Mouse (Mus musculus) frontal cortex, postnatal 36 days (tissue): ENCODE data around the gene Txk.

ENCODE experiments used
- DNase-seq, 2 experiments: peaks; one replicate each; pipeline ENCODE4 v3.0.0; 2022; ENCODE audit warnings: low spot score in 2 of 2

Gene Txk

DNA sequence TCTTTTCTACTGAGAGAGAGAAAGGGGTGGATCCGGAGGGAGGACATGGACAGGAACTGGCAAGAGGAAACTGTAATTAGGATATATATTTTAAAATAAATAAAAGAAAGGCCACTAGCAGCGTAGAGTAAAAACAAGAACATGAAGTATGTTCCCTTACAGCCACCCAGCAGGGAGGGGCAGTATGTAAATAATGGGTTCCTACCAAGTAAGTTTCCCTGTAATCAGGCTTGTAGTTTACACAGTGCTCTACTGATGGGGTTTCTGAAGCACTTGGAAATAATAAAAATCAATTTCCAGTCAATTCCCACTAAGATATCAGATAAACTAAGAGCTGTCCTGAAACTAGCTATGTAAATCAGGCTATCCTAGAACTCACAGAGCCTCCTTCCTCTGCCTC is 57.9 kb downstream of the Txk start:
- DNase-seq, result no peak

DNA sequence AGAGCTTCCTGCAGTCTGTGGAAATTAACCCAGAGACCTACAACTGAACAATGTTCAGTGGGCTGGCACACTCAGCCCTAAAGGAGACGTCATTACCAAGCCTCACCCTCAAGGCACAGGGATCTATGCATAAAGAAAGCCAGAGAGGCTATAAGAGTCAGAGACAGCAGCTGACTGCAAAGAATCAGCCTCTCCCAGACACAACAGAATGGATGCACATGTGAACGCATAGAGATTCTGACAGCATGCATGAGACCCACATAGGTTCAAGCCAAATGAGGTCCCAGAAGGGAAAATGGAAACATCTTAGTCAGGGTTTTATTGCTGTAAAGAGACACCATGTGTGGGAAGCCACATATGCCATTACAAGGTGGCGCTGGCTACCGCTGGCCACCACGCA is 62.1 kb downstream of the Txk start:
- no peak for DNase-seq

DNA sequence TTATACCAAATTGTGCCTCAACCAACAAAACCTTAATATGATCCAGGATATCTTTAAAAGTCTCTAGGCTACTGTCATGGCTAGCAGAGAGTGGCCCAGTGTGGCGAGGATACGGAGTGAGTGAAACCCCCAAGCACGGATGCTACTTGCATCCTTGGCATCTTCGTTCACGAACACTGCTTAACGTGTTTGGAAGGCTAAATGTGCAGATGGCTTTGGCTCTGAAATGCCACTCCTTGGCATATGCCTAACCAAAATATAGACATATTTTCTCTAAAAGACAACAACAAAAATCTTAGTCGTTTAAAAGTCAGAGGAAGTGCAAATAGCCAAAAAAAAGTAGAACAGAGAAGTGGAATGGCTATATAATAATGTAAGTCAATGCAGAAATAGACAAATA is 63.0 kb downstream of the Txk start:
- no peak for DNase-seq

DNA sequence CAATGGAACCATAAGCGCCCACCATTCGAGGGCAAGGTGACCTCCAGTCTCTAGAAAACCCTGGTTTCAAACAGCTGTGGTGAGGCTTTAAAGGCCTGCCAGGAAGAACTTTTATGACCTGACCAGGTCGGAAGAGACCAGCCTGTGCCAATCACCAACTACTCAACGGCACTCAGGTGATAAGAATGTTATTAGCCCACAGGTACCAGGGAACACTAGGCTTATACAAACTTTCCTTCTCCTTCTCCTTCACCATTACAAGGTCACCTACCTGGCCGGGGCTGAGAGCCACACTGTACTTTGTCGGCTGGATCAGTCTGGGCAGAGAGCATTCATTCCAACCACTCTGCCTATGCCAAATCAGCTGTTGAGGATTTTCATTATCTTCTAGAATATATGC is 71.1 kb downstream of the Txk start:
- no peak for DNase-seq

DNA sequence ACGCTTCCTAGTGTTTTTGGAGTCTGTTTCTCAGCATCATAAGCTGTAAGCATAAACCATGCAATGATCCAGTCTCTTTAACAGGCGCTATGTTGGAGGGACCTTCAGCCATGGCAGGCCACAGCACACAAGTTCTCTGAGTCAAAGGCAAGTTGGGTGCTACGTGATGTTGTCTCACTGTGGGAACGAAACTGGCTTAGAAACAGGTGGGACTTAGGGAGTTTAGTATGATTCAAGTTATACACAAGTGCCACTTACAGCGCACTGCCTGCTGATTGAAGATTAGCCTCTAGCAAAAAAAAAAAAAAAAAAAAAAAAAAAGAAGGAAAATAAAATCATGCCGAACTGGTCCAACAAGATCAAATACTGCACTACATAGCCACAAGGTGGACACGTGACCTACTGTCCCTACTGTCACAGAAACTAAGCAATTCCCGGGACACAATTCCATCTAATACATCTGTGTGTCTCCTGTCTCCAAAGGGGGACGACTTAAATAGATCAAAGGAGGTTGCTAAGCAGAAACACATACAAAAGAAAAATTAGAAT is 77.5 kb downstream of the Txk start:
- DNase-seq, result no peak

DNA sequence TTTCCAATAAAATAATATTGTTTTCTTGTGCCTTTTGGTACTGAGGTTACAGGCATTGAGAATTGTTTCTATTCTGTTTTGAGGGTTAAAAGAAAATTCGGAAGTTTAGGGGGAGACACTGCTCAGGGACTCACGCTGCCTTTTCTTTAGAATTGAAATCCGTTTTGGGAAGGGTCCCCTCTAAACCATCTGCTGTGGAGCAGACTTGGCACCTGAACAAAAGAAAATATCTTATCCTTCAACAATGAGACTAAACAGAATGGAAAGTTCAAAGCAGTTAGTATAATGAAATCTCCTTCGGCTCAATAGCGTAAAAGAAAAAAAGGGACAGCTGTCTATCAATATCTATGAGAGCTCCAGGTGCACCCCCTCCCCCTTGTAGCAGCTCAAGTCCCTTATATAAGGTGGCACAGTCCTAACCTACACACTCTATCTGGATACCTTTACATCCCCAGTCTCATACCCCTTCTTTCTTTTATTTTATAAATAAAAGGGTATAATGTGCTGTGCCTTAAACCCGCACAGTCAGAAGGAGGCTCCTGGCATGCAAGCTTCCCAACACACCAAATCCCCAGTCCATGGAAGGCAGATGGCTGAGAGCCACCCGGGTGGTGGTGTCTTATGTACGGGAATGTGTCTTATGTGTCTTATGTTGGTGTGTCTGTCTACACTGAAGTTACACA is 81.4 kb downstream of the Txk start:
- no peak for DNase-seq

DNA sequence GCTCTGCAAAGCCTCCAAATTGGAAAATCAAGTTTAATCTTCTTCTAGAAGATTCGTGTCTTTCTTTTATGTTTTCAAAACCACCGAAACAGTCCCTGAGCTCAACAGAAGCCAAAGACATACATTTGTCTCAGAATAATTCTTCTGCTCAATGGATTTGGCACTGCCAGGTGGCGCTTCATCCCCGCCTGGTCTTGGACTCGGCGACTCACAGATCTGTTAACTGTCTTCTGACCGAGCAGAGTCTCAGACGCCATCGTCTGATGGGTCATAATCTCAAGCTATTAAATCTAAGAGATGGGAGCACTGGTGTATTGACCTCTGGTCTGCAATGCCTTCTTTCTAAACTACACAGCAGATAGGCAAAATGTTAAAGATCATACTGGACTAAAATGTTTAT is 84.2 kb downstream of the Txk start:
- no peak for DNase-seq

DNA sequence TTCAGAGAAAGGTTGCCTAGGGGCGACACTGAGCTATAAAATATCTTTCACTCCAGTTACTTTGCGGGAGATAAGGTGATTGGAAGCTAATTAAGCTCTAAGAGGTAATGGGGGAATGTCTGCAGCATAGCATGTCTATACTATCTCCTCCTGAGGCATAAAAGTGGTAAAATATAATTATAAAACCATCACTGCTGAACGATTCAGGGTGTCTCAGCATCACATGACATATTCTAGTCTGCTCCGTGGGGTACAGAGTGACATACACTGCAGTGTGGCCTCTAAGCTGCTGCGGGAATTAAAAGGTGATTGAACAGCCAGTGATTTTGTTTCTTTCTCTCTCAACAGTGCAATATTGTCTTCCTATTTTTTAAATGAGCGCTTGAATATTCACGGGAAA is 86.1 kb downstream of the Txk start:
- DNase-seq, result no peak

DNA sequence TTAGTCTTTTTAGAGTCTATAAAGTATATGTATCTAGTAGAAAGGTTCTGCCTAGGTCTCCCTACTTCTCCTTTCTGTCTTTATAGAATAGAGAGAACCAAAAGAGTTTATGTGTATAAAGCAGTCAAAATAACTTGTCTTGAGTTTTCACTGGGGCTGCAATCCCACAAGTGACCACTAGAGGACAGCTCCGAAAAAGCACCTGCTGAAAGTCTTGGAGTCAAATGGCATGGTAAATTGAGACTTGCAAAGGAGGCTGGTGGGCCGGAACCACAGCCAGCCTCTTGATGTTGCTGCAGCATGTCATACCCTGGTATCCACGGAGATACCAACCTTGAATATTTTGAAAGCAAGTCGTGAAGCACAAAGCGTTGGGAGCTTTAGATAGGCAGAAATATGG is 87.3 kb downstream of the Txk start:
- peak; percentile 31 to 49 for DNase-seq

DNA sequence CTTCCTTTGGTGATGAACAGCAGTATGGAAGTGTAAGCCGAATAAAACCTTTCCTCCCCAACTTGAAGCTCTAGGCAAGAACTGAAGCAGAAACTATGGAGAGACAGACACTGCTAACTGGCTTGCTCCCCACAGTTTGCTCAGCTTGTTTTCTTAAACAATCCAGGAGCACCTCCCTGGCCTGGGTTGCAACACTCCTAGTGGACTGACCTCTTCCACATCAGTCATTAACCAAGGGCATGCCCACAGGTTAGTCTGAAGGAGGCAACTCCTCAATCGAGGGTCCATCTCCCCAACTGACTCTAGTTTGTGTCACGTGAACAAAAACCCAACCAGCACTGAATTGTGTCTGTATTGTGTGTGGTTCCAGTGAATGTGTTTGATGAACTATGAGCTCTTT is 87.7 kb downstream of the Txk start:
- no peak for DNase-seq

DNA sequence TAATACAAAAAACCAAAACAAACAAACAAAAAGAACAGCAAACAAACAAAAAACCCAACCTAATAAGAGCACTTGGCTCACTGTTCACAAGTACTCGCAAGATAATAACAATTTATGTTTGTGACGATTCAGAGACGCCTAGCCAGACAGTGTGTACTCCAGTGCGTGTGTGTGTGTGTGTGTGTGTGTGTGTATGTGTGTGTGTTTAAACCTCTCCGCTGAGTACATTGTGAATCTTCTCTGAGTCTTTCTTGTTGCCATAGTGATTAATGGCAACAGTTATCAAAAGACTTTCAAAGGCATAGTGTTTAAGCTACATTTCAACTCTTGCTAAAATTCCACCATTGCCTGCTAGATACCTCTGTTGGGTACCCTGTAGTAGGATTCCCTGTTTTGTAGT is 88.5 kb downstream of the Txk start:
- DNase-seq, result no peak

DNA sequence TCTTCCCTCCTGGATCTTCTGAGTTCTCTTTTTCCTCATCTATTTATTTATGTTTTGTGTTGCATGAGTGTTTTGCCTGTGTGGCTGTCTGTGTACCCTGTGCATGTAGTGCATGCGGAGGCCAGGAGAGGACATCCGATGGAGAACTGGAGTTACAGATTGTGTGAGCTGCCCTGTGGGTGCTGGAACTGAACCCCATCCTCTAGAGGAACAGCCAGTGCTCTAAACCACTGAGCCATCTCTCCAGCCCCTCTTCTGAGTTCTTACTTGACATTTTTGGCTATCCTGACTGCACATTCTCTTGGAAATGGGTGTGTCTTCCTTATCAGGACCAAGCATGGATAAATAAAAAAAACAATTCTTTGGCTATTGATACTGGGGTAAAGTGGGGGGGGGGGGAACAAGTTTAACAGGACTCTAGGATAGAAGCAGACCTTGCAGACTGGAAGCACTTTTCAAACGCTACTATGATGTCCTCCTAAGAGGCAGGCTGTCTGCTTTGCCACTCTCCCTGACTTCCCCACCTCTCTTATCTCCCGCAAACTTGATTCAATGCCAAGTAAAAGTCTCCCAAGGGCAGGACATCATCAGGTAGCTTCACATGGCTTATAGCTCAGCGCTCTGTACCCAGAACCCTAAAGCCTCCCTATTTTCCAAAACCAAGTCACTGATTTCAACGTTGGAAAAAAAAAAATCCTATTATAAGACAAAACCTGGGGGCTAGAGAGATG is 91.4 kb downstream of the Txk start:
- no peak for DNase-seq

DNA sequence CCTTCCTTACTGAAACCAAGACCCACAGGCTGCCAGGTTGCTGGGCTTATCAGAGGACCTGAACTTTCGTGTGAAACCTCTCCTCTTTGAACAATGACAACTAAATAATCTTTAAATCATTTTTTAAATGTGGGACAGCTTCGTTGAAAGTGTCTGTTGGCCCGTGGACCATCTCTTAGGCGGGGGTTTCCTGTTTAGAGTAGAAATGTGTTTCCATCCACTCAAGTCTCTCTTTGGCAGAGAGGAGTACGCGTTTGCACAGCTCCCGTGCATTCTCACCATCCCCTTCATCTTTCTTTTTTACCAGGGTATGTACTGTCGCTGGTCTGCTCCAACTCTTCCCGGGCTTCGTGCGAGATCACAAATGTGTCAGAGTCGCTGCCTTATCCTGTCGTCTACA is 94.2 kb downstream of the Txk start:
- no peak for DNase-seq

DNA sequence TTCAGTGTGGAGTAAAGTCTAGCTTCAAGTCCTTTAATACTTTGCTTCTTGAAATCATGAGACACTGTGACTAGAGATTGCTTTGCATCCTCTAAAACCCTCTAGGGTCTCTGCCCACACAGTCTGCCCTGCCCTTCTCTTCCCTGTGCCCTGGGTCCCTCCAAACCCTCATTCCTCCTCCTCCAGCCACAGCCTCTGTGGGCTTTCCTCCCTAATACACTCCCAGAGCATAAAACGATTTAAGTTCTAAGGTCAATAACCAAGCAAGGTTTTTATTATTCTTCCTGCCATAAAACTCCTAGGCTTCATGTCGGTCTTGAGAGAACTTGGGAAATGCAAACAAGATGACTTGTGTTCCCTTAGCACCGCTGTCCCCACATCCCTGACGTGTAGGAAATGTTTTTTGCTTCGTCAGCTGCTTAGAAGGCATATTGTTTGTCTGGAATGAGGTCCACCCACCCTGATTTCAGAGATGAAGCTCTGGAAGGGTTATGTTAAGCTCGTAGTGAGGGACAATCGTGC is 96.2 kb downstream of the Txk start:
- DNase-seq, result no peak

DNA sequence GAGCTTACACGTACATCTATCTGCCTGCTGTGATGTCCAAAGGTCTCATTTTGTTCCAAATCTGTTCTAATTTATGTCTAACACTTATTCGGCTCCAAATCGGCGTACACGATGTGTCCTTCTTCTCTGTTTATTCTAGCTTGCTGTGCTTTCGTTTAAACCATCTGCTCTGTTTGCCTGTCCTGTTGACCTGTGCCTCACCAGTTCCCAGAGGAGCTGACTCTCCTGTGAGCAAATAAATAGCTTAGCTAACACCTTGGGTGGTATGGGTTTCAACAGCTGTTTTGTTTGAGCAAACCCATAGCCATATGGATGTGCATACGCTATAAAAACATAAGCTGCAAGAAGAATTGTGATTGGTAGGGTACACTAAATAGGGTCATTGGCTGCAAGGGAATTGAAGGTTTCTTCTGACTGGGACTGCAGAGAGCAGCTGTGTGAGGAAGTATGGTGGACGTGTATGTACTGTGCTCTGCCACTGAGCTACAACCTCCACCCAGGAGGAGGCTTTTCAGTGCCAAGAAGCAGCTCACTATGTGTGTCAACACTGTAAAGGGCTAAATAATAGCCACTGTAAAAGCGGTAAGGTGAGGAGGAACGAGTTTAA is 99.4 kb downstream of the Txk start:
- DNase-seq, result no peak

DNA sequence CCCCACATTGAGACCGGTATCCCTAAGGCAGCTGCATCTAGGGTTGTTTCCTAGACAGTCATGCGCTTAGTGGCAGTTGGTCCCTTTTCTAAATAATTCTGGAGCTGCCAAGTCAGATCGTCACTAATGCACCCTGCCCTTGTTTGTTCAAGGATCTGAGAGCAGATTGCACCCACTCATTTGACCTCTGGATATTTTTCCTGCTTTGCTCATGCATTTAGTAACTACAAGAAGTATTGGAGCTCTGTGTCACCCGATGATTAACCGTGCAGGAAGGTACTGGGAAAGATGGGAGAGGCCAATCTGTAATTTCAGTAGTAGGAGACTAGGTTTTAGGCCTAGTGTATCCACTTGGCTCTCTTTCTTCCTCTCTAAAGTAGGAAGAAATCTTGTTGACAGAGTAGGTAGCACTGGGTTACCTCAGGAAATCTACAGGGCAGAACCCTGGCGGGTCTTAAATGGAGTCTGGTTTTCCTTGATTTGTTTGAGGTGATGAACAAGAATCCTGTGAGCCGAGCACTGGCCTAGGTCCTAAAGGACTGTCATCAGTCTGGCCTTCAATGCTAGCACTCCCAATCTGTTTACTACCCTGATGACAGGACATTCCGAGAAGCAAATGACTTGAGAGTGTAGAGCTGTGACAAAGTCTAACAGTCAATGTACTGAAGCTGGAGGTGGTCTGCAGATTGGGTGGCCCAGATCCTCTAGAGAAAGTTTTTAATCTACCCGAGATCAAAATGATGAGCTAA is 103.4 kb downstream of the Txk start:
- DNase-seq, result no peak

DNA sequence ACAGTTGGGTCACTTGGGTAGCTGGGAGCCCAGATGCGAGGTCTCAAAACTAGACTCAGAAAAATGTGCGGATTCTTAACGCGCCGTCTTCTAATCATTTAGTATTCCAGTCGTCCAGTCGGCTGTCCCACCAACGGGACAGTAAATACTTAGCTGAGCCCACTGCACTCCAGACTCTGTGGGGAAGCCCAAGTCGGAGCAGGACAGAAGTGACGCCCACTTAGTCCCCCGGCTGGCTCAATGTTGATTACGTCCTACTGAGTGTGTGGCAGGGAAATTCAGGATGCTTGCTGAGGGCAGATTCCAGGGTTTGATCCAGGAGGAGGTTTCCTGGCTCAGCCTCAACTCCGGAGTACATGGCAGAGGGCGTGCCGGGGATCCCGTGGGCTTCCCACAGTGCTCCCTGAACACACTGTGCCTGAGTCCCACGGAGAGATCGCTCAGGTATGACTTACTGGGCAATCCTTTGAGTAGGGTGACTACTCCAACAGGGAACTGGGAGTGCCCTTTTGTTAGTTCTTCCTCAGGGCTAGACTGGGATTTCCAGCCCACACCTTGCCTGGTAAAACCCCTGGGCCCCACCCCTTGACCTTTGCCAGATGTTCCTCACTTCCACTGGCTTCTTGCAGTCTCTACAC is 104.5 kb downstream of the Txk start:
- no peak for DNase-seq

DNA sequence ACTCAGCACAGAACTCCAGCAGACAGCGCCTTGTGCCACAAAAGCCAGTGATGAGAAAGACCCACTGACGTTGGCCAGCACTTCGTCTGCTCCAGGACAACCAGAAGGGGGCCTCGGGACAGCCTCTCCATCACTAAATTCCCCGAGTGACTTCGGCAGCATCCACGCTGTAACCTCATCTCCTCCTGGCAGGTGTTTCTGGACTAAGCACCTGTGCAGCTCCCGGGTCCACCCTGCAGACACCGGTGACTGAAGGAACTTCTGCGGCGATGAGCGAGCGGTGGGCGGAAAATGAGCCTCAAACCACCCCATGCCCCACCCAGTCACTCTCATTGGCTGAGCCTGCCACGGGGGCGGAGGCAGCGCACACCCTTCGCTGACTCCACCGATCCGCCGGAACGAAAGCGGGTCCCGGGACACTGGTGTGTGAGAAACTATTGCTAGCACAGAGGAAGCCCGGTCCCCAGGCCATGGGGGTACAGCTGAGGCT is 105.1 kb downstream of the Txk start, which contains the start of gene Nipal1:
TSS of gene Nipal1 (plus strand) at position 378 of the 490 bp plus-strand sequence.
- DNase-seq, result peak; percentile 11 to 15

DNA sequence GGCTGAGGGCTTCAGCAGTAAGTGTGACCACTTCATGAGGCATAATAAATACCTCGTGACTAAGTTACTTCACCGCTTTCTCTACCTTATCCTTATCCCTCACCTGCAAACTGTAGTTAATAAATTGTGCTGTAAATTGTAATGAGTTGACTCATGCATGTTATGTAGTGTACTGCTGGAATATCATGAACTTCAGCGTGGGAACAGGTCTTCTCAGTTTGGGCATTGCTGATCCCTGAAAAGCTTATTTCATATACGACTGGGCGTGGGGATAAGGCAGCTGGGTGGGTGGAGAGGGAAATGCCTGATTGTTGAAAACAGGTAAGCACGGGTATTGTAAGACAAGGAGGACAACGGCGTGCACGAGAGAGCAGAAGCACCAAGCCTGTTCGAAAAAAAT is 105.6 kb downstream of the Txk start:
- no peak for DNase-seq

DNA sequence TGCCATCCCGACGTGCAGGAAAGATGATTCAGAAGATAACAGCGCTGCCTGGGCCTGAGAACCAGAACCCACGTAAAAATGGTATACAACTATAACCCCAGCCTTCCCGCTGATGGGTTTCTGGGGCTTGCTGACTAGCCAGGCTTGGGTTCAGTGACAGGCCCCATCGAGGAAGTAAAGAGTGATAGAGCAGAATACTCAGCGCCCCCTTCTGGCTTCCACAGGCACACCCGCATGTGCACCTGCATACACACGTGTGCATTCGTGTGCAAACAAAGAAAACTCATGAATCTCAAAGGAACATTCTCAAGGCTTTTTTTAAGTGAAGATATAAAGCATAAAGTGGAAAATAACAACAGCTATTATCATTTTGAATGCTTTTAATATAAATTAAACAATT is 106.4 kb downstream of the Txk start:
- no peak for DNase-seq
